Mouse (Mus musculus): ENCODE measurements around the gene Pusl1.

GRCm38 (mm10) chr4:155848434-155849095 lies 43.0 kb downstream of the Pusl1 start:
- TF ChIP-seq CTCF (IDR thresholded peaks at IDR 0.05; ENCODE audit: low read depth), result no peak
- no peak for TF ChIP-seq EP300 (IDR thresholded peaks at IDR 0.05; ENCODE audit: low read depth)

All from liver, postnatal 0 days (tissue).